Mouse (Mus musculus): ENCODE results near the gene Kcnn3.

Kcnn3 gene

DNA sequence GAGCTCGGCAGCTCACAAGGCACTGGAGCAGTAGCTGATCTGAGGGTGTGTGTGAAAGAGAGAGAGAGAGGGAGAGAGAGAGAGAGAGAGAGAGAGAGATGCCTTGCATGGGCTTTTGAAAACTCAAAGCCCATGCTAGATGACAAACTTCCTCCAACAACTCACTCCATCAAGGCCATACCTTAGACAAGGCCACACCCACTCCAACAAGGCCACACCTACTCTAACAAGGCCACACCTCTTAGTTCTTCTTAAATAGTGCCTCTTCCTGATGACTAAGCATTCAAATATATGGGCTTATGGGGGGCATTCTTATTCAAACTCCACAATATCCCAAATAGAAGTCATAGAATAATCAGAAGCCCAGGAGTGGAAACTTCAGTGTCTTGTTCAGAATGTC, 49.1 kb downstream of the Kcnn3 start:
- no peak for DNase-seq

GRCm38 (mm10) chr3:89569707-89570324, 49.9 kb downstream of the Kcnn3 start:
- DNase-seq, result no peak

DNA sequence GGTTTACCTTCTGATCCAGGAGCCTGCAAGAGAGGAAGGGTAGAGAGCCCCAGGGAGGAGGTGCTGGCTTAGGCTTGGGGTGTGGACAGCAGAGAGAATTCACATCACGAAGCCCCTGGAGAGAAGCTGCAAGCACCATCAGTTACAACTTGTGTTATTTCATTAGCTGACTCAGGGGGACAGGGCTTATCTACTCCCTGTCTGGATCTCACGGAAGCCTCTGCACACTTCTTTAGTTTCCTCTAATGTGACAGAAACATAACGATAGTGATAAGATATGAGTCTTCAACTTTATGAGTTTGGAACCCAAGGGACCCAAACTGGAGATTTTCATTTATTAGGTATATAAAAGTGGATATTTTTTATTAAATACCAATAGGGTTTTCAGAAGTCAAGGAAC, 50.4 kb downstream of the Kcnn3 start:
- DNase-seq, result no peak

DNA sequence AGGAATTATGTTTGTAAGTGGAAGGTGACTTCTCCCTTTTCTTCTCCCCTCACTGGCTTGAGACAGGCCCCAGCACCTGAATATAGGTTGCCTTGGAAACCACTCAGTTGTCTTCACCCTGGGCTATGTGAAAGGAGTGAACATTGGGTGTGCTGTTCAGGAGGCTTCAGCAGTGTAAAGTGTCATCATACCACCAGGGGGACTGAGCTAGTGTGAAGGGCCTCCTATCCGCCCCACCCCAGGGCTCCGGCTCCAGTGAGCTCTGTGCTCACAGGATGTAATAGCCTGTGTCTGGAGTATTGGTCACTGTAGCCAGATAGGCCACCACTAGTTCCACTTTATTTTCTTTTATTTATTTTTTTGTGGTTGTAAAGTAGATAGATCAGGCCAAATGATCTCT, 54.3 kb downstream of the Kcnn3 start:
- DNase-seq, result no peak

GRCm38 (mm10) chr3:89576381-89576780, 56.4 kb downstream of the Kcnn3 start:
- no peak for DNase-seq

- no peak for DNase-seq
Observed at GRCm38 (mm10) chr3:89577154-89577553, 57.2 kb downstream of the Kcnn3 start.

- DNase-seq, result no peak
Observed at GRCm38 (mm10) chr3:89578083-89578482, 58.1 kb downstream of the Kcnn3 start.

DNA sequence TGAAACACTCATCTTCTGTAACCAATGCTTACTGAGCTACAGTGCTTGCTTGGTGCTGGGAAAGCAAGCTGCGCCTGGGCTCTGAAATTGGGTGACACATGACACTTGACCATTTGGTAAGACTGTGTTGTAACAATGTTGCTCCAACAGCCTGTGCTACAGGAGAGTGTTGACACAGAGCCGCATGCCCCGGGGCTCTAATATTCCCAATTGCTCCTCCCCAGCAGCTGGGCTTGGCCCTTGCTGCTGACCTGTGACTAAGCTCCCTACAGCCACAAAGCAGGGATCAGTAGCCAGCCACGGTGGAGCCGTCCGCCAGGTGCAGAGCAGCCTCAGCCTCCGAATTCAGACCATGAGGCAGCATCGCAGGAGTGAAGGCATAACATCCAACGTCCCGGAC, 58.8 kb downstream of the Kcnn3 start:
- DNase-seq, result no peak

DNA sequence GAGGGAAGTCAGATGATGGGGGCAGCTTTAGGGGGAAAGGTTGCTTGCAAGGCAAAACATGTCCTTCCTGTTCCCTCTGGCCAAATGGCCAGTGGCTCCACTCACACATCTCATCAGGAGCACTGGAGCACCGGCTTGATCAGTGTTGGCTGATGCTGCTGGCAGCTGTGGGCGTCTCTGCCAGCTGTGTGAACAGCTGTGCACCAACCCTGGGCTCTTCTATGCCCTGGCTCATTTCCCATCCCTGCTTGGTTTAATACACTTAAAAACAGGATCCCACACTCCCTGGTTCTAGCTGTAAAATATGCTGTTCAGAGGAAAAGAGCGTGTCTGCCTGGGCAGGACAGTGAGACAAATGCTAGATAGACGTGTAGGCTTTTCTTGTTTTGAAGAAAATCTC, 64.3 kb downstream of the Kcnn3 start:
- no peak for DNase-seq

DNA sequence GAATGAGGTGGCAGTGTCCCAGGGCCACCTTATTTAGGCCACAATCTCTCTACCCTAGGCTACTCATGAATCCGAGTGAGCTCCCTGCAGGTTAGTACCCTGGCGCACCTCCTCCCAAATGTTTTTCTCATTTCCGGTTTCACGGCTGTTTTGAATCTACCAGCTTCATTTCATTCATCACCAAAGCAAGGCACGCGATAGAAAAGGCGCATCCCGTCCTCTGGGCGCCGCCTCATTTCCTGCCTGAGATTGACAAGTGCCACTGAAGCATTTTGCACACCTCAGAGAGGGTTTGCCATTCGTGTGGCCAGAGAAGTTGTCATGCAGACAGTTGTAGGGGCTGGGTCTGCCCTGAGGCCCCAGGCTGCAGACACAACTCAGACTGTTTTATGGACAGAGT, 68.5 kb downstream of the Kcnn3 start:
- no peak for DNase-seq

DNA sequence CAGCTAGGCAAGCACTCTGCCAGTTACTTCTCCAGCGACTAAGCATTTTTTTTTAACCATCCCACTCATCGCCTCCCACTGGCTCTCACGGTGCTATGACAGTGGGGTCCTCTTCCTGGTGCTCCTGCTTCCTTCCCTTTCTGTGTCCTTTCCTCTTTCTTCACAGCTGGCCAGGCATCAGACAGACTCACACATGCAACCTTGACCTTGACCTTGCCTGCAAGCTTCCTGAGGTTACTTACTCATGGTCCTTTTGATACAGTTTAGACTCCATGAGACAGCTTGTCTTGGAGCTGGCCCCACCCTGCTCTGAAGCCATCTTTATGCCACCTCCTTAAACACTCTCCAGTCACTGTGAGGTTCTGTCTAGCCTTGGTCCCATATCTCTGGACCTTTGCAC, 69.4 kb downstream of the Kcnn3 start:
- no peak for DNase-seq

DNA sequence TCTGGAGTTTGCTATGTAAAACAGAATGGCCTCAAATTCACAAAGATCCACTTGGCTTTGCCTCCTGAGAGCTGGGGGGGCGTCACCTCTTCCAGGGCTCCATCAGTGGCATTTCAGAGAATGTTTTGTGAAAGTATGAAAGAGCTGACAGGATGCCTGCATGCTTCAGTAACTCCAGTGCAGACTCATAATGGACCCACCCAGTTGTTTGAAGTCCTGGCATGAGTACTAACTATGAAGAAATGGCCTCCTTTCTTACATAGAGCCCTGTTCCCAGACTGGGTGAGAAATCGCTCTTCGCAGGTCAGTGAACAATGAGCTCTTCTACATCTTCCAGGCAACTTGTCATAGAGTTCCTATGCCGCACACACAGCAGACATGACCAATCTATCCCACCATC, 70.4 kb downstream of the Kcnn3 start:
- no peak for DNase-seq

DNA sequence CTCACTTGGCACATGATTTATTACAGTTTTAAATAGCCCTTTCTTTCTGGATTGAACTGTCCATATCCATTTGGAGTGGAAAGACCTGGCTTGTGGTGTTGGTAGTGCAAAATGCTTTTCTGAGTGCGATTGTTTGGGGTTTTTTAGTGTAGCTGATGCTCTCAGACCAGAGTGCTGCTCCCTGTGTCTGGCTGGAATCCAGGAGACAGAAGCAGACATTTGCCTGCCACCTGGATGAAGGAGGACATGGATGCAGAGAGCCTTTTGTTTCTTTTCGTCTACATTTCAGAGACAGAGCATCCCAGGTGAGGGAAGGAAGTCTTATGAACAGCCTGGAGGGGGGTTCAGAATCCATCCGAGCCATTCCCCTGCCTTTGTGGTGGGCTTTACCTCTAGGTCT, 71.5 kb downstream of the Kcnn3 start:
- DNase-seq, result no peak

DNA sequence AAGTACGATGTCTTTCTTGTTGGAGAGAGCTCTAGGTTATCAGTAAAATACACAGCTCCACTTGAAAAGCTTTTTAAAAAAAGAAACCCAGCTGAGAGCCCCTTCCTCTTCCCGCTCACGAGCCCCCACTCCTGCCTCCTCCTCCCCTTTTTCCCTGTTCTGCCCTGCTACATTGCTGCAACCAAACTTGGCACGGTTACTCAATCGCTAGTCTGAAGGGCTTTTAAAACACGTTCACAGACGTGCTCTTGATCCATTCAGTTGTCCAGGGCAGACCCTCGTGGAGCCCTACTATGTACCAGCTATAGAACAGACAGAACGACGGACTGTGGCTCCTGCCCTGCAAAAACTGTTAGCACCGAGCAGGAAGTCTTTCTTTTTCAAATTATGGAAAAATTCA, 72.8 kb downstream of the Kcnn3 start:
- DNase-seq, result no peak

DNA sequence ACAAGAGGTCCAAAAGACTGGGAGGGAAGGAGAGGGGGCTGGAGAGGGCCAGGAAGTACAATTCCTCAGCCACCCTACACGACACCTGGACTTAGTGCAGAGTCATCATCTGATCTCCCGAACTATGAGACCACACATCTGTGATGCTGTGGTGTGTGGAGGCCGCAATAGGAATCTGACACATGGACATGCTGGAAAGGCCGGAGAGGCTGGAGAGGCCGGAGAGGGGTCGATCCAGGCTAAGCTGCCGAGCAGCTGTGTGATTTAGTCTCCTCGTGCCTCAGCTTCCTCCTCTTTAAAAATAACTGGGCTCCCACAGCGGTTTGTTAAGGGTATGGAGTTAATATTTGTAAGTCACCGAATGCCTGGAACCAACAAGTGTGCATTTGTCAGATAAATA, 73.6 kb downstream of the Kcnn3 start:
- DNase-seq, result no peak

GRCm38 (mm10) chr3:89598361-89598760, 78.4 kb downstream of the Kcnn3 start:
- DNase-seq, result no peak

- no peak for DNase-seq
Observed at GRCm38 (mm10) chr3:89598967-89599366, 79.0 kb downstream of the Kcnn3 start.

GRCm38 (mm10) chr3:89601060-89601459, 81.1 kb downstream of the Kcnn3 start:
- no peak for DNase-seq

DNA sequence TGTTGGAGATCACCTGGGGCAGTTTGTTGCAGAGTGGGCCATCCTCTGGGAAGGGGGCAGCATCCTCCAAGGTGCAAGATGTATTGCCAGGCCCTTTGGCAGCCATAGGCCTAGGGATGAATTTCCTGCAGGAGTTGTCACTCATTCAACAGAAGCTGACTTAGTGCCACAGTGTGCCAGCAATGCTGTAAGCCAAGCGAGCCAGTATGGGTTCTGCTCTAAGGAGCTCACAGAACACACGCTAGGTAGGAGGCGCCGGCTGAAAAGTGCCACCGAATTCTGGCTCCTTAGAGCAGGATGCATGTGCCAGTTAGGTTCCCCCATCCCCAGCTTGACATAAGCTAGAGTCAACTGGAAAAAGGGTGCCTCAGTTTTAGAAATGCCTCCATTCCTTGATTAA, 83.3 kb downstream of the Kcnn3 start:
- peak; percentile 22 for DNase-seq

DNA sequence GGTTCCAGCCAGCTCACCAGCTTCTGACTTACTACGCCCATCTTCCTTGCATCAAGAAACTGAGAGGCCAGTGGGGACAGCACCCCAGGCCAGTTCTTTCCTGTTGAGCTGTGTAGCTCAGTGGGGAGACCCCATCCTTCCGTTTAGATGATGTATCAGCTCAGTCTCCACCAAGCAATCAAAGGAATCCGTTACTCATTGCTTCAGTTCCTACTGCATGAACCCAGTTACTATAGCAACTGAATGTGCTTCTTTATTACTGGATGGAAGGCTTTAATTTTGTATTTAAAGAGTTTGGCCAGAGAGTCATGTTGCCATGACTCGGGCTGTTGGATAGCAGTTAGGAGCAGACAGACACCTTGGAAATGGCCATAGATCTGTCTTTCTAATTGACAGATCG, 85.3 kb downstream of the Kcnn3 start:
- DNase-seq, result no peak

DNA sequence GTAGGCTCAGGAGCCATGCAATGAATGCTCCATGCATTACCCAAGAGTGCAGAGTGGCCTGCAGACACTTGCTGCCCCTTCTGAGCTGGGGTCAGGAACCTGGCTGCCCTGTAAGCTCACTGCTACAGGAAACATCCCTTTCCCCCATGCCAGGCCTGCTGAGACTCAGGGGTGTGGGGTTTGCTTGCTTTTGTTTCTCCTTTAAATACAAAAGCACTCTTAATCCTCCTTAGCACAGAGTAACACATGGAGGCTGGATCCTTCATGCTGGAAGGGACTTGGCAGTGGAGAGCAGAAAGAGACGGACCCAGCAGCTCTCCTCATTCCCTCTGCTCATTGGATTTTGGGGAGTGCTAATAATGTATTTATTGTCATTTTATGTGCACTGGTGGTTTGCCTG, 87.4 kb downstream of the Kcnn3 start:
- DNase-seq, result no peak

DNA sequence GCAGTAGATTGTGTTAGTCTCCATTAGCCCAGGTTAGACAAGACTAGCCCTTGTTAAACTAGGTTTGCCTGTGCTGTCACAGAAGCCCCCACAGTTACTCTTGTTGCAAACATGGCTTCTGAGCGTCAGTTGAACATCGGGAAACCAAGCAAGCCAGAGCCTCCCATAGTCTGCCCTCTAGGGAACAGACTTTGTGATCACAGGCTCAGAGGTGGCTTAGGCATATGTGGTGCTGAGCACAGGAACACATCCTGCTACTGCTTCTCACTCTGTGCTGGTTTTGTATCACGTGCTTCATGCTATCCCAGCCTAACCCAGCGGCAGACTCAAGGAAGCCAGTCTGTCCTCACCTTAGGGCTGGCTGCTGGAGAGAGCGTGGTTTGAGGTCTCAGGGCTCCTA, 92.1 kb downstream of the Kcnn3 start:
- no peak for DNase-seq

DNA sequence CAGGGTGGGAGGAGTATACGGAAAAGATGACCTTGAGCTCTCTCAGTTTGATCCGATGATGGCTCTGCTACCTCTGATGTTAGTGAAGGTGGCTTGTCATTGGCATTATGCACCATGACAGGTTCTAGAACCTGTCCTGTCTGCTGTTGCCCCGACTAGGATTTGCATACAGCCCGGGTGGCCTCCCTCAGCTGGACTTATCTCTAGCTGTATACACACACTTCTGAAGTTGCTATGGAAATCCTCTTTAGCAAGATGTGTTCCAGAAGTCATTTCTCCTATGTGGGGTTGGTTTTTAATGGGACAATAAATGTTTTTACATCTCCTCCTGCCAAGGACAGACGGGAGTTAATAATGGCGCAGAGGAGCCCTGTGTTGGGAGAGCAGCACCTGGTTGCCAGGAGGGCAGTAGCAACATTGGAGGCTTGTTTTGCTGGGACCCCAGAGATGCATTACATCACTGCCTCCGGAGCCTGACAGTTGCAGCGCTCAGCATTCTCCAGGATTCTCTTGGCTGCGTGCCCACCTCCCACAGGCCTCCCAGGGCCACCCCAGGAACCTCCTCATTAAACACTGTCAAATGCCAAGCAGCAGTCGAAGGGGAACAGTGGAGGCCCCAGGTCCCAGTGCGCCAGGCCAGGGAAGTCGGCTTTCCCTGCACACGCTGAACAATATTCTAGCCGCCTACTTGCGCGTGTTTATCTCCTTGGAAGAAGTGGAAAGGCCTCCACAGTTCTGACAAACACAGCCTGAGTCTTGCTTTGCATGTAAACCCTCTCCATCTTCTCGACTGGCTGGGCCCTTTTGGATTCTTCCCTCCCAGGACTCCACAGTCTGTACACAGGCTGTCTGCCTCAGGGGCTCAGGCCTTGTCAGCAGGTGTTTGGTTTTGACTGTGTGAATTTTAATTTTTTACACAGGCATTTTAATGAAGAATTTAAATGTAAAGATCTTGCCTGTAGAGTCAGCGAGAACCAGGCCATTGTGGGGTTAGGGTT, 93.9 kb downstream of the Kcnn3 start:
- DNase-seq, result peak; percentile 61

DNA sequence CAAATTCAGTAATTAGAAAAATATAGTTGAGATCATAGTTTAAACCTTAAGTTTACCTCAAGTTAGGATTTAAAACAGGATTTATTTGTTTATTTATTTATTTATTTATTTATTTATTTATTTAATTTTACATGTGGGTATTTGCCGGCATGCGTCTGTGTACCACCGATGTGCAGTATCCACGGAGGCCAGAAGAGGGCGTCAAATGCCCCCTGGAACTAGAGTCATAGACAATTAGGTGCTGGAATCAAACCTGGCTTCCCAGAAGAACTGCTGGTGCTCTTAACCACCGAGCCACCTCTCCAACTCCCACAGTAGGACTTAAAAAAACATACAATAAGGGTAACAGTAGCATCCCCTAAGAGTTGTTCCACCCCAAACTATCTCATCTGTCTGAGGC, 96.9 kb downstream of the Kcnn3 start:
- DNase-seq, result no peak

DNA sequence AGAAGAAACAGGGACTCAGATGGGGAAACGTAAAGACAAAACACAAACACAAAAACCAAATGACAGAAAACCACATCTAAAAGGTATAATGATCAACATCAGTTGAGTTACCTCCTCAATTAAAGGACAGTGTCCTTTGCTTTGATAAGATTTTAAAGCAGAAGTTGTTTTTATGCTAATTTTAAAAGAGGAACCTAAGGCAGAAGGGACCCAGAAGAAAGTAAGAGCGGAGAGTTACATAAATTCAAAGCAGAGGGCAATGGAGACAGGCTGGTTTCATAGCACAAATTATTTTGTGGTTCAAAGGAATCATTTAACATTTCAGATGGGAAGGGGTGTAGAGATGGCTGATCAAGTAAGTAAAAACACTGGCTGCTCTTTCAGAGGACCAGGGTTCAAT, 97.4 kb downstream of the Kcnn3 start:
- DNase-seq, result no peak
